Mouse (Mus musculus) midbrain, embryonic 10.5 days (tissue): ENCODE measurements around the gene Exoc5. TPM values are rescaled to one million over a fixed set of nuclear protein-coding genes. Genes with fewer than 3 reads are reported as not detected.

Experiments
- DNase-seq: peaks from one replicate; pipeline ENCODE4 v3.0.0-alpha.2; 2017; ENCODE audit warnings: low spot score
- H3K27ac ChIP-seq: fragments of 300-500 bp; sonication (generic); replicated peaks from 2 replicates; pipeline ENCODE4 v1.5.1; 2016; ENCODE audit warnings: mild to moderate bottlenecking
- H3K27me3 ChIP-seq: fragments of 300-500 bp; sonication (generic); 2 replicates; pipeline ENCODE4 v1.6.1; 2016; ENCODE audit warnings: low read depth, mild to moderate bottlenecking; ENCODE audit not compliant: poor library complexity, severe bottlenecking
- H3K36me3 ChIP-seq: fragments of 300-500 bp; sonication (generic); 2 replicates; pipeline ENCODE4 v1.6.1; 2016; ENCODE audit warnings: mild to moderate bottlenecking, moderate library complexity
- H3K4me1 ChIP-seq: fragments of 300-500 bp; sonication (generic); 2 replicates; pipeline ENCODE4 v1.6.1; 2016
- H3K4me3 ChIP-seq: fragments of 300-500 bp; sonication (generic); 2 replicates; pipeline ENCODE4 v1.5.1; 2016; ENCODE audit warnings: mild to moderate bottlenecking, moderate library complexity
- H3K9me3 ChIP-seq: fragments of 300-500 bp; sonication (generic); replicated peaks from 2 replicates; pipeline ENCODE4 v1.6.1; 2016; ENCODE audit warnings: mild to moderate bottlenecking
- WGBS: fragments of 180-500 bp; shearing (Covaris S2); methylation state at CpG from one replicate; pipeline ENCODE4 v1.1.7; 2016; 5-methylcytosine and 5-hydroxymethylcytosine counted together
- polyA plus RNA-seq: library from polyadenylated mRNA; unstranded; fragments of >200 nt; fragmentation: Nextera tagmentation; extraction: Ambion mirVana; gene quantifications from 2 replicates; pipeline ENCODE4 v1.2.1, GENCODE M21; 2016

The Exoc5 gene
- polyA plus RNA-seq, 1 experiment from 2014 or later: 78.4 TPM

- Histone ChIP-seq H3K9me3 (no peaks in the 10 kb centered on the region), H3K36me3 (peaks cover 15% of the 10 kb centered on the region), H3K4me1 (peaks cover 34% of the 10 kb centered on the region), H3K4me3 (peak overlapping the region; percentile 98; the same call in 1 of the 2 replicates), H3K27ac (no peak overlapping the region), H3K27me3 (no peaks in the 10 kb centered on the region)
- WGBS: 84% methylated on average over 2 of the region's 2 CpGs
- DNase-seq: no peak
Measured at GRCm38 (mm10) chr14:49063838-49064237, 2.6 kb downstream of the Exoc5 start.

GRCm38 (mm10) chr14:49049492-49049891, 17.0 kb downstream of the Exoc5 start:
- Histone ChIP-seq H3K36me3 (peaks cover 50% of the 10 kb centered on the region), H3K4me1 (peaks cover 9% of the 10 kb centered on the region; the same call in 1 of the 2 replicates), H3K4me3 (no peak overlapping the region), H3K27me3 (no peaks in the 10 kb centered on the region), H3K27ac (no peak overlapping the region), H3K9me3 (no peaks in the 10 kb centered on the region)
- DNase-seq: no peak

- 72% methylated on average over 4 of the region's 4 CpGs for WGBS
- H3K4me3 ChIP-seq: no peak overlapping the region
Measured at GRCm38 (mm10) chr14:49045610-49046009, 20.8 kb downstream of the Exoc5 start.

GRCm38 (mm10) chr14:49028991-49029390, 37.5 kb downstream of the Exoc5 start:
- H3K4me1 ChIP-seq: no peaks in the 10 kb centered on the region
- peaks cover 75% of the 10 kb centered on the region for H3K36me3 ChIP-seq
- H3K9me3 ChIP-seq: 0 out of 2 replicates have a peak, but pooled peaks cover 3% of the 10 kb centered on the region
- no peak overlapping the region for H3K4me3 ChIP-seq
- 94% methylated on average over 5 of the region's 5 CpGs for WGBS
- H3K27me3 ChIP-seq: no peaks in the 10 kb centered on the region
- no peak overlapping the region for H3K27ac ChIP-seq
- DNase-seq: no peak

More at GRCm38 (mm10) chr14:49045610-49046009, 20.8 kb downstream of the Exoc5 start:
- Histone ChIP-seq H3K27me3 (no peaks in the 10 kb centered on the region), H3K36me3 (peaks cover 55% of the 10 kb centered on the region), H3K27ac (no peak overlapping the region), H3K9me3 (no peaks in the 10 kb centered on the region), H3K4me1 (no peaks in the 10 kb centered on the region)
- DNase-seq: no peak

- no peak for DNase-seq
- 80% methylated on average over 3 of the region's 3 CpGs for WGBS
- H3K36me3 ChIP-seq: peaks cover 70% of the 10 kb centered on the region
- H3K4me3 ChIP-seq: no peak overlapping the region
- H3K4me1 ChIP-seq: no peaks in the 10 kb centered on the region
- H3K27ac ChIP-seq: no peak overlapping the region
- no peaks in the 10 kb centered on the region for H3K27me3 ChIP-seq
- 0 out of 2 replicates have a peak, but pooled peaks cover 3% of the 10 kb centered on the region for H3K9me3 ChIP-seq
Measured at GRCm38 (mm10) chr14:49027779-49028368, 38.6 kb downstream of the Exoc5 start.

GRCm38 (mm10) chr14:49027040-49027778, 39.2 kb downstream of the Exoc5 start:
- DNase-seq: no peak
- no peak overlapping the region for H3K27ac ChIP-seq
- peaks cover 70% of the 10 kb centered on the region for H3K36me3 ChIP-seq
- H3K27me3 ChIP-seq: no peaks in the 10 kb centered on the region
- H3K9me3 ChIP-seq: 0 out of 2 replicates have a peak, but pooled peaks cover 3% of the 10 kb centered on the region
- WGBS: 94% methylated on average over 6 of the region's 6 CpGs
- H3K4me1 ChIP-seq: no peaks in the 10 kb centered on the region
- H3K4me3 ChIP-seq: no peak overlapping the region

- H3K4me1 ChIP-seq: no peaks in the 10 kb centered on the region
- peaks cover 82% of the 10 kb centered on the region for H3K36me3 ChIP-seq
- H3K9me3 ChIP-seq: no peaks in the 10 kb centered on the region
- no peak overlapping the region for H3K4me3 ChIP-seq
- H3K27ac ChIP-seq: no peak overlapping the region
- 91% methylated on average over 5 of the region's 5 CpGs for WGBS
- H3K27me3 ChIP-seq: no peaks in the 10 kb centered on the region
- DNase-seq: no peak
Measured at GRCm38 (mm10) chr14:49019765-49020164, 46.7 kb downstream of the Exoc5 start.

- Histone ChIP-seq H3K4me1 (no peaks in the 10 kb centered on the region), H3K36me3 (peaks cover 15% of the 10 kb centered on the region), H3K27ac (no peak overlapping the region), H3K9me3 (no peaks in the 10 kb centered on the region), H3K27me3 (no peaks in the 10 kb centered on the region), H3K4me3 (no peak overlapping the region)
- WGBS: 92% methylated on average over 2 of the region's 2 CpGs
- DNase-seq: no peak
Measured at GRCm38 (mm10) chr14:49008399-49009189, 57.9 kb downstream of the Exoc5 start.

GRCm38 (mm10) chr14:49007979-49008378, 58.5 kb downstream of the Exoc5 start:
- 94% methylated on average over 2 of the region's 2 CpGs for WGBS
- H3K4me3 ChIP-seq: no peak overlapping the region
- no peaks in the 10 kb centered on the region for H3K9me3 ChIP-seq
- no peak for DNase-seq
- no peaks in the 10 kb centered on the region for H3K27me3 ChIP-seq
- no peak overlapping the region for H3K27ac ChIP-seq
- no peaks in the 10 kb centered on the region for H3K4me1 ChIP-seq
- H3K36me3 ChIP-seq: peaks cover 11% of the 10 kb centered on the region

GRCm38 (mm10) chr14:49001655-49002054, 64.8 kb downstream of the Exoc5 start:
- Histone ChIP-seq H3K4me1 (0 out of 2 replicates have a peak, but pooled peaks cover 2% of the 10 kb centered on the region), H3K9me3 (no peaks in the 10 kb centered on the region), H3K36me3 (no peaks in the 10 kb centered on the region), H3K4me3 (no peak overlapping the region), H3K27ac (no peak overlapping the region), H3K27me3 (no peaks in the 10 kb centered on the region)
- DNase-seq: no peak
- WGBS: 86% methylated on average over 3 of the region's 3 CpGs

- no peaks in the 10 kb centered on the region for H3K36me3 ChIP-seq
- no peak for DNase-seq
- H3K27ac ChIP-seq: no peak overlapping the region
- H3K27me3 ChIP-seq: no peaks in the 10 kb centered on the region
- WGBS: 45% methylated on average over 4 of the region's 4 CpGs
- no peak overlapping the region for H3K4me3 ChIP-seq
- H3K4me1 ChIP-seq: 0 out of 2 replicates have a peak, but pooled peaks cover 2% of the 10 kb centered on the region
- H3K9me3 ChIP-seq: peaks cover 4% of the 10 kb centered on the region; the same call in 1 of the 2 replicates
Measured at GRCm38 (mm10) chr14:48998795-48999194, 67.7 kb downstream of the Exoc5 start.

- peaks cover 33% of the 10 kb centered on the region for H3K4me1 ChIP-seq
- 86% methylated on average over 3 of the region's 3 CpGs for WGBS
- no peak overlapping the region for H3K27ac ChIP-seq
Measured at GRCm38 (mm10) chr14:48993861-48994260, 72.6 kb downstream of the Exoc5 start.

More at GRCm38 (mm10) chr14:48993861-48994260, 72.6 kb downstream of the Exoc5 start:
- Histone ChIP-seq H3K4me3 (no peak overlapping the region), H3K36me3 (no peaks in the 10 kb centered on the region), H3K9me3 (peaks cover 4% of the 10 kb centered on the region; the same call in 1 of the 2 replicates), H3K27me3 (no peaks in the 10 kb centered on the region)
- DNase-seq: no peak
